ENCODE assay signal across 8 mouse cellular contexts in the genomic region with DNA sequence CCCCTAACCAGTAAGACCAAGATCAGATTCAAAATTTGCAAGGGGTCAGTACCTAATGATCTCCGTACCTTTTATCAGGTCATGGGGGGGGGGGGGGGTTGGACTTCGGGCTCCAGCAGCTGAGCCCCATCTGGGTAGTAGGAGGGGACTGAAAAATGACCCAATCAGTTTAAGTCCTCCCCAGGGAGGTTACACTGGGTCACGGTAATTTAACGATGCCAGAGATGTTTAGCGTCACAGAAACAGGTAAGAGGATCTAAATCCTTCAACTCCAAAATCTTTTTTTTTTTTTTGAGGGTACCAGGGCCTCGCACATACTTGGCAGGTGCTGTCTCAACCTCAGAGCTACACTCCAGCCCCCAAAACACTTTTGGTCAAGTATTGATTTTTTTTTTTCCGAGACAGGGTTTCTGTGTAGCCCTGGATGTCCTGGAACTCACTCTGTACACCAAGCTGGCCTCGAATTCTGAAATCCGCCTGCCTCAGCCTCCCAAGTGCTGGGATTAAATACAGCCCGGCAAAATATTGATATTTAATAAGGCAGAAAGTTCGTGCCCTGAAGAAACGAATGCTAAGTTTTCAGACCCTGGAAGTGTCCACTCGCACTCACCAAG. TPM values are rescaled to one million over a fixed set of nuclear protein-coding genes. Genes with fewer than 3 reads are reported as not detected.
DNase-seq lines count a peak whose midpoint lies in the region; ATAC-seq and TF ChIP-seq lines count a peak whose summit lies in the region.

No protein-coding gene starts in this region.

- ATAC-seq in forebrain, embryonic 11.5 days (replicated peaks; ENCODE audit: low FRiP score) = peak; percentile 25
- no peak for ATAC-seq in liver, embryonic 12.5 days

- peaks cover 7% of the 10 kb centered on the region for H3K79me2 ChIP-seq in heart, adult 2 months (replicated peaks; ENCODE audit: control insufficient read depth, insufficient read depth, low read length)

- no peak for TF ChIP-seq POLR2A in heart, adult 2 months (IDR thresholded peaks at IDR 0.05; ENCODE audit: insufficient read depth, low read depth, low read length)

- DNase-seq in heart, adult 2 months = no peak
- no peak for DNase-seq in heart, postnatal 14 days
- DNase-seq in 416B (ENCODE audit: low read depth) = peak; percentile 31
- DNase-seq in forebrain, embryonic 11.5 days (ENCODE audit: low spot score) = no peak
- no peak for DNase-seq in adrenal gland, postnatal 4 days (ENCODE audit: low spot score in 2 of 2)
- no peak for DNase-seq in right cerebral cortex, postnatal 4 days
- no peak for DNase-seq in spleen, adult 18-20 months

- no peak for TF ChIP-seq CTCF in heart, adult 2 months (IDR thresholded peaks at IDR 0.05)

- WGBS in heart, adult 2 months = 22% methylated on average over 13 of the region's 13 CpGs
- WGBS in forebrain, embryonic 11.5 days = 26% methylated on average over 13 of the region's 13 CpGs
- WGBS in liver, embryonic 12.5 days (ENCODE audit: insufficient replicate concordance) = 18% methylated on average over 13 of the region's 13 CpGs

- H3K4me1 ChIP-seq in heart, adult 2 months (ENCODE audit: control insufficient read depth, insufficient read depth, low read length) = peaks cover 3% of the 10 kb centered on the region; the same call in 1 of the 2 replicates
- H3K4me1 ChIP-seq in forebrain, embryonic 11.5 days (replicated peaks; ENCODE audit: control insufficient read depth, insufficient read depth, low read length) = peaks cover 2% of the 10 kb centered on the region; the same call in 1 of the 2 replicates
- H3K4me1 ChIP-seq in liver, embryonic 12.5 days = peaks cover 58% of the 10 kb centered on the region

- H3K4me3 ChIP-seq in heart, adult 2 months = peak overlapping the region; percentile 60
- H3K4me3 ChIP-seq in forebrain, embryonic 11.5 days (ENCODE audit: low read depth, low read length) = peak overlapping the region; percentile 82
- peak overlapping the region; percentile 90 for H3K4me3 ChIP-seq in liver, embryonic 12.5 days

- peak overlapping the region; percentile 49 for H3K4me2 ChIP-seq in forebrain, embryonic 11.5 days (ENCODE audit: low read depth, low read length, severe bottlenecking)
- H3K4me2 ChIP-seq in liver, embryonic 12.5 days = peak overlapping the region; percentile 81

- TF ChIP-seq EP300 in heart, adult 2 months (IDR thresholded peaks at IDR 0.05; ENCODE audit: insufficient read depth, low read depth, low read length) = no peak

- intact Hi-C loops in heart, adult 2 months (cut with DNase I) = loop anchor here (2.0 to 10.0 kb wide), 3 partner anchors 66 to 849 kb away; a partner anchor contains a TSS
- intact Hi-C loops in heart, postnatal 14 days (cut with DNase I) = loop anchor here (5.0 kb wide), 1 partner anchor 101 kb away; a partner anchor contains a TSS

- H3K9me3 ChIP-seq in forebrain, embryonic 11.5 days (ENCODE audit: control insufficient read depth, low read length) = no peaks in the 10 kb centered on the region
- no peaks in the 10 kb centered on the region for H3K9me3 ChIP-seq in liver, embryonic 12.5 days (replicated peaks)

- H3K27ac ChIP-seq in heart, adult 2 months = peak overlapping the region; percentile 65
- peak overlapping the region; percentile 37; the same call in 1 of the 2 replicates for H3K27ac ChIP-seq in forebrain, embryonic 11.5 days (ENCODE audit: low read depth, low read length)
- peak overlapping the region; percentile 72 for H3K27ac ChIP-seq in liver, embryonic 12.5 days

- peak overlapping the region; percentile 25; the same call in 1 of the 2 replicates for H3K9ac ChIP-seq in heart, adult 2 months (ENCODE audit: low read depth, low read length)
- H3K9ac ChIP-seq in forebrain, embryonic 11.5 days (ENCODE audit: low read length) = peak overlapping the region; percentile 44; the same call in 1 of the 2 replicates
- peak overlapping the region; percentile 71 for H3K9ac ChIP-seq in liver, embryonic 12.5 days

- H3K27me3 ChIP-seq in heart, adult 2 months (ENCODE audit: control insufficient read depth, insufficient read depth, low read length) = no peaks in the 10 kb centered on the region
- no peaks in the 10 kb centered on the region for H3K27me3 ChIP-seq in forebrain, embryonic 11.5 days (ENCODE audit: control insufficient read depth, insufficient read depth, low read length)
- no peaks in the 10 kb centered on the region for H3K27me3 ChIP-seq in liver, embryonic 12.5 days (replicated peaks)

- H3K36me3 ChIP-seq in heart, adult 2 months (ENCODE audit: control insufficient read depth, insufficient read depth, low read length) = peaks cover 6% of the 10 kb centered on the region; the same call in 1 of the 2 replicates
- no peaks in the 10 kb centered on the region for H3K36me3 ChIP-seq in forebrain, embryonic 11.5 days (ENCODE audit: control insufficient read depth, insufficient read depth, low read length)
- peaks cover 33% of the 10 kb centered on the region for H3K36me3 ChIP-seq in liver, embryonic 12.5 days

RNA-seq across cellular contexts. Expression of a gene that starts 0.6 kb away (rescaled TPM):
- total RNA-seq in heart, adult 2 months (2021) = 10 to 100 TPM; 21.8 to 22.1 TPM
- polyA plus RNA-seq in heart, adult 2 months (2012; rRNA removed) = 11.2 and 15.8 TPM in 2 replicates
- 10 to 100 TPM; 22.4 to 22.8 TPM for total RNA-seq in heart, postnatal 14 days (2021)
- polyA plus RNA-seq in forebrain, embryonic 11.5 days (2014; fragmentation: Nextera tagmentation; extraction: Ambion mirVana) = 54.8 and 57.4 TPM in 2 replicates
- polyA plus RNA-seq in liver, embryonic 12.5 days (2016; fragmentation: Nextera tagmentation; extraction: Ambion mirVana) = 48.7 and 49.1 TPM in 2 replicates
- 10 to 100 TPM; 48.9 to 52.0 TPM for total RNA-seq in adrenal gland, postnatal 4 days (2021)

RNA-seq across cellular contexts. Expression of a gene that starts 15.3 kb away (rescaled TPM):
- total RNA-seq in heart, adult 2 months (2021) = not detected
- polyA plus RNA-seq in heart, adult 2 months (2012; rRNA removed) = not detected in 2 replicates
- total RNA-seq in heart, postnatal 14 days (2021) = not detected
- not detected in 2 replicates for polyA plus RNA-seq in forebrain, embryonic 11.5 days (2014; fragmentation: Nextera tagmentation; extraction: Ambion mirVana)
- polyA plus RNA-seq in liver, embryonic 12.5 days (2016; fragmentation: Nextera tagmentation; extraction: Ambion mirVana) = not detected in 2 replicates
- not detected for total RNA-seq in adrenal gland, postnatal 4 days (2021)

RNA-seq across cellular contexts. Expression of a gene that starts 46.0 kb away (rescaled TPM):
- not detected for total RNA-seq in heart, adult 2 months (2021)
- not detected in 2 replicates for polyA plus RNA-seq in heart, adult 2 months (2012; rRNA removed)
- not detected for total RNA-seq in heart, postnatal 14 days (2021)
- not detected in 2 replicates for polyA plus RNA-seq in forebrain, embryonic 11.5 days (2014; fragmentation: Nextera tagmentation; extraction: Ambion mirVana)
- polyA plus RNA-seq in liver, embryonic 12.5 days (2016; fragmentation: Nextera tagmentation; extraction: Ambion mirVana) = not detected in 2 replicates
- total RNA-seq in adrenal gland, postnatal 4 days (2021) = not detected

RNA-seq across cellular contexts. Expression of a gene that starts 56.9 kb away (rescaled TPM):
- total RNA-seq in heart, adult 2 months (2021) = 10 to 100 TPM; 41.2 to 43.9 TPM
- polyA plus RNA-seq in heart, adult 2 months (2012; rRNA removed) = 62.1 and 92.8 TPM in 2 replicates
- 10 to 100 TPM; 43.8 to 47.4 TPM for total RNA-seq in heart, postnatal 14 days (2021)
- polyA plus RNA-seq in forebrain, embryonic 11.5 days (2014; fragmentation: Nextera tagmentation; extraction: Ambion mirVana) = 52.3 and 58.2 TPM in 2 replicates
- 149 and 160 TPM in 2 replicates for polyA plus RNA-seq in liver, embryonic 12.5 days (2016; fragmentation: Nextera tagmentation; extraction: Ambion mirVana)
- 10 to 100 TPM; 49.9 to 76.7 TPM for total RNA-seq in adrenal gland, postnatal 4 days (2021)
